Mouse (Mus musculus) layer of hippocampus, adult 2 months (tissue): ENCODE data around the gene Smg6. TPM values are rescaled to one million over a fixed set of nuclear protein-coding genes. Genes with fewer than 3 reads are reported as not detected.

Experiments
- DNase-seq, 2 experiments: peaks; one replicate each; pipeline ENCODE4 v3.0.0; 2022; ENCODE audit warnings: low spot score in 2 of 2
- H3K27ac ChIP-seq: fragments of 200-600 bp; 2 replicates; pipeline ENCODE4 v1.8.1; 2022
- H3K4me3 ChIP-seq: fragments of 200-600 bp; 2 replicates; pipeline ENCODE4 v1.8.1; 2022; ENCODE audit warnings: mild to moderate bottlenecking
- CTCF ChIP-seq: fragments of 200-600 bp; conservative IDR thresholded peaks from 2 replicates; pipeline ENCODE4 v1.8.1; 2022; ENCODE audit warnings: antibody characterized with exemption, mild to moderate bottlenecking, moderate library complexity
- total RNA-seq, 2 experiments: library from RNA; stranded (reverse); gene quantifications; 2 replicates each; pipeline ENCODE4 v1.2.3; 2021

Smg6 gene
- total RNA-seq, 2 experiments from 2014 or later: 31.9 to 34.7 TPM

DNA sequence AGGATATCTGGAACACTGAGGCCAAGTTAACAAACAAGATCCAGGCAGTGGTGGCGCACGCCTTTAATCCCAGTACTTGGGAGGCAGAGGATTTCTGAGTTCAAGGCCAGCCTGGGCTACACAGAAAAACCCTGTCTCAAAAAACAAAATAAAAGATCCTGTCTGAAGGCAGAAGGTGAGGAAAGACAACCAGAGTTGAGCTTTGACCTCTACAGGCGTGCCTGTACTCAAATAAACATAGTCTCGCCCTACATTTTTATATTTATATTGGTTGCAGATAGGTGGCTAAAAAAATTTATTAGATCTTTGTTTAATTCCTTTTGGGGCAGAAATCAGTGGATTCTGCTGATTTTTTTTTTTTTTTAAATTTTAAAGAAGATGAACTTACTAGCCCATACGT is 23.2 kb upstream of the Smg6 start:
- TF ChIP-seq CTCF: no peak
- DNase-seq: no peak
- Histone ChIP-seq H3K27ac (no peak overlapping the region), H3K4me3 (no peak overlapping the region)

DNA sequence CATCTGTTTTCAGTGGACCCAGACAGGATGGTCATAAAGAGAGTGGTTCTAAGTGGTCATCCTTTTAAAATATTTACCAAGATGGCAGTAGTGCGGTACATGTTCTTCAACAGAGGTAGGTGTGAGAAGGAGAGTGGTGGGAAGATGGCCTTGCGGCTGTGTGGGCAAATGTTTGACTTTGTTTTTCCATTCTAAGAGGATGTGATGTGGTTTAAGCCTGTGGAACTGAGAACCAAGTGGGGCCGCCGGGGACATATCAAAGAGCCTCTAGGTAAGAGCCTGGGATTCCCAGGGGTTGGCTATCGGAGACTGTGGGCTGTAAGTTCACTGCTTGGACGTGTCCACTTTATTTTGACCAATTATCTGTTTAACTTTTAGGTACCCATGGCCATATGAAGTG is 17.8 kb upstream of the Smg6 start:
- no peak overlapping the region; the same call in 1 of the 2 replicates for H3K27ac ChIP-seq
- TF ChIP-seq CTCF: no peak
- no peak overlapping the region for H3K4me3 ChIP-seq
- no peak for DNase-seq

DNA sequence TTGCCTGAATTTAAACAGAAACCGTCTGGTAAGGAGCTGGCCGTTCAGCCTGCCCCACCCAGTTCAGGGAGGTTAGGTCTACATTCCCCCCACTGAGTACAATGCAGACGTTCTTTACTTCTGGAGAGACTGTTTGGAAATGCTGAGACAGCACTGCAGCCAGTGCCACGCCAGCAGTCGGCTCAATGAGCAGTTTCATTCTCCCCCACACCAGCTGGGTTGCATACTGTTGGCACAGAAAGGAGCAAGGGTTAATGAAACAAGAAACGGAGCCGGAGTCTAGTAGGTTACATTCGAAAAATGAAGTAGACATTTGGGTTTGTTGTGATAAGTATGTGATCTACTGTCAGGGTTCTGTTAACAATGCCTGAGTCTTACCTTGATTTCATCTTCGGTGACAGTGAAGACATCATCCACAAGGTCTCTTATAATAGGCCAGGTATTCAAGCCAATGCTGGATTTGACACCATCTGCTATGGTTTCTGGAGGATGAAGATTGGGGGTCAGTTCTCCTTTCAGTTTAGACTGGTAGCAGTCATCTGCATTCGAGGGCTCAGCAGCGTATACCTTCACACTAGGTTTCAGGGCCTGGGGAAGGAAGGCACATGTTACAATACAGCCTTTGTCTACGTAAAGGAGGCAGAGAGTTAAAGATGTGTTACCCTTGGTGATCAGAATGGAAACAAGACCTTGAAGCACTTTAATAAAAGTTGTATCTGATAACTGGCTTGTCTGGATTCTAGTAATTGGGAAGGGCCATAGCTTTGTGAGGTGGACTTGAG is 16.8 kb upstream of the Smg6 start:
- no peak for TF ChIP-seq CTCF
- no peak overlapping the region for H3K4me3 ChIP-seq
- peak overlapping the region; percentile 32; the same call in 1 of the 2 replicates for H3K27ac ChIP-seq
- DNase-seq: no peak

DNA sequence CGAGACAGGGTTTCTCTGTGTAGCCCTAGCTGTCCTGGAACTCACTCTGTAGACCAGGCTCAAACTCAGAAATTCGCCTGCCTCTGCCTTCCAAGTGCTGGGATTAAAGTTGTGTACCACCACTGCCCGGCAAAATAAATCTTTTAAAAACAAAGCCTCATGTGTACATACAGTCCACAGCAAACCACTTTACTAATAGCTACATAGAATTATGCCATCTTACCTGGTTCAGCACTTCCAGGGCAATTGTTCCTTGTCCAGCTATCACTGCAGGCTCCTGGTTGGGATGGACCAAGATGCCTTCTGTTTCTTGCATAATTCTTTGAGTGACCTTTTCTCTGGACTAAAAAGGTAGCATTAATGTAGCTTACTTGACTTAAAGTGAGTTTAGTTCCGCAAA is 15.6 kb upstream of the Smg6 start:
- no peak overlapping the region for H3K4me3 ChIP-seq
- no peak for DNase-seq
- H3K27ac ChIP-seq: no peak overlapping the region
- TF ChIP-seq CTCF: no peak

DNA sequence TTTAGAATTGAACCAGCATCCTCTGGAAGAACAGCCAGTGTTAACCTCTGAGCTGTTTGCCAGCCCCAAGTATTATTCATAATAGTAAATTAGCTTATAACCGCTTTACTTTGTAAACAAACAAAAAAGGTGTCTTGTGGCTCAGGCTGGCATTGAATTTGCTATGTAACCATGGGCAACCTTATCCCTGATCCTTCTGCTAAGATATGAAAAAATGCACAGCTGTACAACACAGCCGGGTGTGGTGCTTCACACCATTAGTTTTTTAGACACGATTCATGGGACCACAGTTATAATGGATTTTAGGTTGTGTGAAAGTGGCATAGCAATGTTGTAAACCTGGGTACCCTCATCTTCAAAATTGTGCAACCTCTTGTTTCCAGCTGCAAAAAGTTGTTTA is 13.1 kb upstream of the Smg6 start:
- no peak for DNase-seq
- H3K27ac ChIP-seq: no peak overlapping the region
- no peak for TF ChIP-seq CTCF
- H3K4me3 ChIP-seq: no peak overlapping the region

DNA sequence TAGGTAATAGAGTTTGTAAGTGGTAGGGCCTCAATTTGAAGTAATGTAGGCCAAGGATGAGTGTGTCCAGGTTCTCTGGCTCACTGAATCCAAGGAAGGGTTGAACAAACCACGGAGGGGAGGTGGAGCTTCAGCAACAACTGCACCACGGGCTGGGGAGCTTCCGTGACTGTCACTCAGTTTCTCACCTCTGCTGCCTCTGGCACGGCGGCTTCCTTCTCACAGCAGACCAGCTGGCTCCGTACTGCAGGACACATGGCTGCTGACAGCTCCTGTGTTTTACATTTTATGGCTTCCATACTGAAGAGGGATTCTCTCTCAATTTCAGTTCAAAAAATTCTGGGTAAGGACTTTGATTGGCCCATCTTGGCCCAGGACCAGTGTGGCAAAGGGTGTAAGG is 6.4 kb upstream of the Smg6 start:
- Histone ChIP-seq H3K4me3 (no peak overlapping the region), H3K27ac (no peak overlapping the region)

DNA sequence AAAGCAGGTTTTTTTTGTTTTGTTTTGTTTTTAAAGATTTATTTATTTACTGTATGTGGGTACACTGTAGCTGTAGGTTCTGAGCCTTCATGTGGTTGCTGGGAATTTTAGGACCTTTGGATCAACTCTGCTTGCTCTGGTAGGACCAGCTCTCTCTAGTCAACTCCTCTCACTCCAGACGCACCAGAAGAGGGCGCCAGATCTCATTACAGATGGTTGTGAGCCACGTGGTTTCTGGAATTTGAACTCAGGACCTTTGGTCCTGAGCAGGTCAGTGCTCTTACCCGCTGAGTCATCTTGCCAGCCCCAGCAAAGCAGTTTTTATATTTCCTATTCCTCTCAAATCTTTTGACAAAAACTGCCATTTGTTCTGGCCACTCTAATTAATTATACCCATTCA is 1.5 kb upstream of the Smg6 start:
- H3K27ac ChIP-seq: no peak overlapping the region
- no peak overlapping the region for H3K4me3 ChIP-seq
- DNase-seq: no peak
- TF ChIP-seq CTCF: peak; percentile 59

More for the DNA sequence above, 6.4 kb upstream of the Smg6 start:
- no peak for DNase-seq
- TF ChIP-seq CTCF: no peak

DNA sequence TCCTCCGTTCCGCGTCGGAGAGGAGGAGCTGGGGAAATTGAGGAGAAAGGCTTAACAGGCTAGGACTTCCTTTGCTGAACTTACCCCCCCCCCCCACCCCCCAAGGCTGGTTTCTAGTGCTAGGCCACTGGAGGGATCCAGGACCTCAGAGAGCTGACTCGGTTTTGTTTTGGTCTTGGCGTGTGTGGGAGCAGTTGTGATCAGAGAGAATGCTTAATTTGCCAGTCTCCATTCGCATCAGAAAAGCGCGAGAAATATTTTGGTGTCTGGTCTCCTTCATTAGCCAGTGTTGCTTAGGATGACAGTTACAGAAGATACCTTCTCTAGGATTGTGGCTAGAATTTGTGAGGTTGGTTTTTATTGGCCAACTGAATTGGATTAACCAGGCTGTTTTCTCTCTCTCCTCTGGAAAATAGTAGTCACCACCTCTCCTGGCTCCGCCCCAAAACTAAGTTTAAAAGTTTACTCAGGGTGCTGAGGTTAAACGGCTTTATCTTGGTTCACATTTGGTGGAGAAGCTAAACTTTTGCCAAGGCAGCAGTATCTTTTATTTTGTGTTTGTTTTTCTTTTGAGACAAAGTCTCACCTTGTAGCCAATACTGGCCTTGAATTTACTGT is 874 bp downstream of the Smg6 start:
- Histone ChIP-seq H3K4me3 (peak overlapping the region; percentile 98), H3K27ac (peak overlapping the region; percentile 95)
- no peak for TF ChIP-seq CTCF
- DNase-seq: no peak

DNA sequence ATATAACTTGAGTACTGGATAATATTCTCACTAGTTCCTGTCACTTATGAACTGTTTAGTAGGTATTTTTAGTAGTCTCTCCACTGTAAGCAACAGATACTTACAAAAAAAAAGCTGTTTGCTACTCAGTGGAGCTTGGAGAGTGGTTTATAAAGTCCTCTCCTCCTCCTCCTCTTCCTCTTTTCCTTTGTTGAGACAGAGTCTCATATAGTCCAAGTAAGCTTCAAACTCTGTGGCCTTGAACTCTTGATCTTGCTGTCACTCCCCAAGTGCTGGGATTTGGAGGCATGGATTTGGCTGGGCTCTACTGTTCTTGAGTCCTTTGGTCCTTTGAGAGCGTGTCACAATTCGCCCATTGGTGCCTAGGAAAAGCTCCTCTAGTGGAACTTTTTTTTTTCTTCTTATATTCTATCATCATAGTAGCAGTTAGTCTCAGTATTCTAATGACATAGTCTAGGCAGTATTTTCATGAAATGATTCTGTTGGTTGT is 1.7 kb downstream of the Smg6 start:
- DNase-seq: no peak
- TF ChIP-seq CTCF: no peak
- H3K4me3 ChIP-seq: peak overlapping the region; percentile 98; the same call in 1 of the 2 replicates
- no peak overlapping the region for H3K27ac ChIP-seq

DNA sequence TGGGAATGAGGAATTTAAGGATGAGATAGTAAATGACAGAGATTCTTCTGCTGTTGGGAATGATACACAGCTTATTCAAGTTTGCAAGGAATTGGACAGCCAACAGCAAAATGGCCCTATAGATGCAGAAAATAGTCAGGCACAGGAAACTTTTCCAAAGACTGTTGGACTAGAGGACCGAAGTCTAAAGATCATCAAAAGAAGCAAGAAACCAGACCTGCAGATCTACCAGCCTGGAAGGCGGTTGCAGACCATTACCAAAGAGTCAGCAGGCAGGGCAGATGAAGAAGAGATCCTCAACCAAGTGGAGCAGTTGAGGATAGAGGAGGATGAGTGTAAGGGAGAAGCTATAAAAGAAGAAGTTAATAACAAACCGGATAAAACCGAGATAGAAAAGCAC is 3.5 kb downstream of the Smg6 start:
- no peak for DNase-seq
- Histone ChIP-seq H3K27ac (no peak overlapping the region), H3K4me3 (no peak overlapping the region)
- no peak for TF ChIP-seq CTCF

DNA sequence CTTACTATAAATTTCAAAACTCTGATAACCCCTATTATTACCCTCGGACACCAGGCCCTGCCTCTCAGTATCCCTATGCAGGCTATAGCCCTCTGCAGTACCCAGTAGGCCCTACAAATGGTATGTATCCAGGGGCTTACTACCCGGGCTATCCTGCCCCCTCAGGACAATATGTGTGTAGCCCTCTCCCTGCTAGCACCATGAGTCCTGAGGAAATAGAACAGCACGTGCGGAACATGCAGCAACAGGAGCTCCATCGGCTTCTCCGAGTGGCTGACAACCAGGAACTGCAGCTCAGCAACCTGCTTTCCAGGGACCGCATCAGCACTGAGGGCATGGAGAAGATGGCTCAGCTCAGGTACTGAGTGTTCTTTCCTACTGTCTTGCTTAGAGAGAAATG is 4.8 kb downstream of the Smg6 start:
- TF ChIP-seq CTCF: no peak
- Histone ChIP-seq H3K4me3 (no peak overlapping the region), H3K27ac (no peak overlapping the region)
- DNase-seq: no peak

DNA sequence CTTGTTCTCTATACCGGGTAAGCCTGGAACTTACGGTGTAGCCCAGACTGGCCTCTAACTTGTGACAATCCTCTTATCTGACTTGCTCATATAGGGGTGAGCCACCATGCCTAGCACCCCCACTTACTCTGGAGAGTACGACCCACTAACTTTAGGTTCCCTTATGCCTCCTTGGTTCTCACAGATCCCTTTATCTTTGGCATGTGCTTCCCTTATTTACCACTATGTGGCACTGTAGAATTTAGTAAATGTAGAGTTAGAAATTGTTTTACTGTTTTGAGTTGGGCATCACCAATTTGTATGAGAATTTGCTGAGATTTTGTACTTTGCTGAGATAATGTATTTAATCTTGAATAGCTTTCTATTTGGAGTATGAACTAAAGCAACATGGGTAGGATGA is 20.7 kb downstream of the Smg6 start:
- DNase-seq: peak; percentile 37 to 40
- Histone ChIP-seq H3K27ac (no peak overlapping the region), H3K4me3 (no peak overlapping the region)
- TF ChIP-seq CTCF: peak; percentile 94

DNA sequence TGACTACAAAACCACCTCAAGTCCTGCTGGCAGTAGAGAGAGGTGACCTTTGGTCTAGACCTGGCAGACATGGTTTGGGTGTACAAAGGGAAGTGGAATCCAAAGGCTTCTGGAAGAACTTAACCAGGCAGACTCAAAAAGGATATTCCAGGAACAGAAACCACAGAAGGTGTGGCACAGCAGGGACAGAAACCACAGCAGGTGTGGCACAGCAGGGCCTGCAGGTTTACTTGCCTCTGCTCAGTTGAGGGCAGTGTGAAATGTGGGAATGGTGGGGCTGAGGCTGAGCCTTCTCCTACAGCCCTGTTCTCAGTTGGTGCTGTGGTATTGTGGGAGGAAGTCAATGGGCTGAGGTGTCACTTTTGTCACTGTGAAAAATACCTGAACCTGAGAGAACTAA is 29.3 kb downstream of the Smg6 start:
- no peak for DNase-seq
- TF ChIP-seq CTCF: no peak
- H3K4me3 ChIP-seq: no peak overlapping the region
- H3K27ac ChIP-seq: no peak overlapping the region

DNA sequence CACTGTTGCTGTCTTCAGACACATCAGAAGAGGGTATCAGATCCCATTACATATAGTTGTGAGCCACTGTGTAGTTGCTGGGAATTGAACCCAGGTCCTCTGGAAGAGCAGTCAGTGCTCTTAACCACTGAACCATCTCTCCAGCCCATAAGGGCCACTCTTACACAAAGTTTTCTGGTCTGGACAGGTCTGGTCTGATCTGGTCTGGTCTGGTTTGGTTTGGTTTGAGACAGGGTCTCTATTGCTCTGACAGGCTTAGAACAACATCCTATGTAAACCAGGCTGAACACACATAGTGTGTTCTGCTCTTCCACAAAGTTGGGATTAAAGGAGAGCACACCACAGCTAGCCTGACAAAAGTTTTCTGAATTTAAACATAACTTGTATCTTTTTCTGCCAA is 30.4 kb downstream of the Smg6 start:
- no peak overlapping the region for H3K4me3 ChIP-seq
- no peak overlapping the region for H3K27ac ChIP-seq
- DNase-seq: no peak
- TF ChIP-seq CTCF: no peak
